Mouse (Mus musculus): ENCODE data around the gene Zfp575. TPM values are rescaled to one million over a fixed set of nuclear protein-coding genes. Genes with fewer than 3 reads are reported as not detected.
"Not testable (repeated sequence)": the region's sequence is repeated elsewhere in the genome, so short reads cannot be mapped to it uniquely, and the experiment has no call there.

Gene Zfp575
- polyA plus RNA-seq, 1 experiment: not detected

DNA sequence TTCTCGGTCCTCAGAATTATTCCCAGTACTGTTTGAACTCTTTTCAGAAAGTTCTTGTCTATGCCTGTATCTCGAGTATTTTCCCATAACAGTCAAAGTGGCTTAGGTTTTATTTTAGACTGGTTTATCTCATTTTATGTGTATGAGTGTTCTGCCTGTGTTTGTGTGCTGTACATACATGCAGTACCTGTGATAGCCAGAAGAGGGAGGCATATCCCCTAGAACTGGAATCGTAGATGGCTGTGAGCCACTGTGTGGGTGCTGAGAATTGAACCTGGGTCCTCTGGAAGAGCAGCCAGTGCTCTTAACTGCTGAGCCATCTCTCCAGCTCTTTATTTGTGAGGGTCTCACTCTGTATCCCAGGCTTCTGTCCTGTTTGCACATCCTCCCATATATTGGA lies 33.8 kb upstream of the Zfp575 start:
- Histone ChIP-seq H3K4me3 (replicated peaks; ENCODE audit: control insufficient read depth, low read depth, low read length) (no peak overlapping the region), H3K4me1 (ENCODE audit: control insufficient read depth, insufficient read depth, low read length) (peaks cover 5% of the 10 kb centered on the region; the same call in 1 of the 2 replicates), H3K27ac (ENCODE audit: control insufficient read depth, insufficient read depth, low read depth, low read length, poor library complexity) (no peak overlapping the region)
- no peak for TF ChIP-seq CTCF (IDR thresholded peaks at IDR 0.05; ENCODE audit: control insufficient read depth, insufficient read depth, low read length)
- no peak for TF ChIP-seq POLR2A (IDR thresholded peaks at IDR 0.05; ENCODE audit: borderline replicate concordance, control insufficient read depth, low read depth, low read length)
- WGBS: 77% methylated on average over 3 of the region's 3 CpGs

DNA sequence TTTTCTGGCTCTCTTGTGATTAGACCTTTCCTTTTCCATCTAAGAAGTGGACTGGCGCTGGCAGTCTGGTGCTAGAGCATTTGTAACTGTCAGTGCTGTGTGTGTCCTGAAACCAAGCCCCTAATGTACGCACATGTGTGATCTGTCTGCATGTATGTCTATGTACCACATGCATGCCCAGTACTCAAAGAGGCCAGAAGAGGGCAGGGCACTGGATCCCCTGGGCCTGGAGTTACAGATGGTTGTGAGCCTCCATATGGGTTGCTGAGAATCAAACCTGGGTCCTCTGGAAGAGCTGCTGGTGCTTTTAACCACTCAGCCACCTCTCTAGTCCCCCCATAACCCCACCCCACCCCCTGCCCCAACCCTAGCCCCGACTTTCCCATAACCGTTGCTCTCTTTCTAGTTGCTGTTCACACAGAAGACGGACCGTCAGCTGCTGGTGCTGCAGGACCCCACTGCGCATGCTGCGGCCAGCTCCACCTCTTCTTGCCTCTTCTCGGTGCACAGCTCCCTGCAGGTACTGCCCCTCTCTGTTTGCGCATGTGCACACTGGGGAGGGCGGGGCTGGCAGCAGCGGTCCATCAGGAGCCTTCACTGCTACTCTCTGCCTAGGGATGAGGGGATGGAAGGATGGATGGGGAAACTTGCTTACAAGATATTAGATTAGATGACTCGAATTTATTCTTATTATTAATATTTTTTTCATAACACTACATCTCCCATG lies 32.4 kb upstream of the Zfp575 start:
- WGBS: 90% methylated on average over 13 of the region's 13 CpGs
- Histone ChIP-seq H3K4me1 (ENCODE audit: control insufficient read depth, insufficient read depth, low read length) (peaks cover 6% of the 10 kb centered on the region; the same call in 1 of the 2 replicates), H3K27ac (ENCODE audit: control insufficient read depth, insufficient read depth, low read depth, low read length, poor library complexity) (no peak overlapping the region), H3K4me3 (replicated peaks; ENCODE audit: control insufficient read depth, low read depth, low read length) (no peak overlapping the region)
- no peak for TF ChIP-seq POLR2A (IDR thresholded peaks at IDR 0.05; ENCODE audit: borderline replicate concordance, control insufficient read depth, low read depth, low read length)
- TF ChIP-seq CTCF (IDR thresholded peaks at IDR 0.05; ENCODE audit: control insufficient read depth, insufficient read depth, low read length): no peak

DNA sequence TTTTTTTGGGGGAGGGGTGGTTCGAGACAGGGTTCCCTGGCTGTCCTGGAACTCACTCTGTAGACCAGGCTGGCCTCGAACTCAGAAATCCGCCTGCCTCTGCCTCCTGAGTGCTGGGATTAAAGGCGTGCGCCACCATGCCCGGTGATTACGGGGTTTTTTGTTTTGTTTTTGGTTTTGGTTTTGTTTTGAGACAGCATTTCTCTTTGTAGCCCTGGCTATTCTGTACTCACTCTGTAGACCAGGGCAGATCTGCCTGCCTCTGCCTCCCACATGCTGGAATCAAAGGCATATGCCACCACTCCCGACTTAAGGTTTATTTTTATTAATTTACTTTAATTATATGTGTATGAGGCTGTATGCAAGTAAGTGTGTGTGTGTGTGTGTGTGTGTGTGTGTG lies 30.9 kb upstream of the Zfp575 start:
- H3K27ac ChIP-seq (ENCODE audit: control insufficient read depth, insufficient read depth, low read depth, low read length, poor library complexity); H3K4me3 ChIP-seq (replicated peaks; ENCODE audit: control insufficient read depth, low read depth, low read length); H3K4me1 ChIP-seq (ENCODE audit: control insufficient read depth, insufficient read depth, low read length): not testable (repeated sequence)
- 74% methylated on average over 8 of the region's 8 CpGs for WGBS

DNA sequence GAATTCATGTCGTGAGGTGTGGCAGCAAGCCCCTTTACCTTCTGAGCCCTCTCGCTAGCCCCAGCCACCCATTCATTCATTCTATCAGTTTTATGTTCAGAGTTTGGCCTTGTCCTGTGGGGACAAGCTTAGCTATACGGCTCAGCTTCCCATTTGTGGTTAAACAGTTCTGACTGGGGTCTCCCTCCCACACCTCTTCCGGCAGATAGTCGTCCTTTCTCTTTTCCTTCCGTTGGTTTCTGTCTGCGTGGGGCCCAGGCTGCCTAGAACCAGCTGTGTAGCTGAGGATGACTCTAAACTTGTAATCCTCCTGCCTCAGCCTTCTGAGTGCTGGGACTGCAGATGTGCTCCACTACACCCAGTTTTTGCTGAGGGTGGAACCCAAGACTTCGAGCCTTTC lies 30.3 kb upstream of the Zfp575 start:
- WGBS: 13% methylated on average over 8 of the region's 8 CpGs
- Histone ChIP-seq H3K4me3 (replicated peaks; ENCODE audit: control insufficient read depth, low read depth, low read length) (no peak overlapping the region), H3K27ac (ENCODE audit: control insufficient read depth, insufficient read depth, low read depth, low read length, poor library complexity) (no peak overlapping the region), H3K4me1 (ENCODE audit: control insufficient read depth, insufficient read depth, low read length) (peaks cover 6% of the 10 kb centered on the region; the same call in 1 of the 2 replicates)
- no peak for TF ChIP-seq POLR2A (IDR thresholded peaks at IDR 0.05; ENCODE audit: borderline replicate concordance, control insufficient read depth, low read depth, low read length)
- no peak for TF ChIP-seq CTCF (IDR thresholded peaks at IDR 0.05; ENCODE audit: control insufficient read depth, insufficient read depth, low read length)

DNA sequence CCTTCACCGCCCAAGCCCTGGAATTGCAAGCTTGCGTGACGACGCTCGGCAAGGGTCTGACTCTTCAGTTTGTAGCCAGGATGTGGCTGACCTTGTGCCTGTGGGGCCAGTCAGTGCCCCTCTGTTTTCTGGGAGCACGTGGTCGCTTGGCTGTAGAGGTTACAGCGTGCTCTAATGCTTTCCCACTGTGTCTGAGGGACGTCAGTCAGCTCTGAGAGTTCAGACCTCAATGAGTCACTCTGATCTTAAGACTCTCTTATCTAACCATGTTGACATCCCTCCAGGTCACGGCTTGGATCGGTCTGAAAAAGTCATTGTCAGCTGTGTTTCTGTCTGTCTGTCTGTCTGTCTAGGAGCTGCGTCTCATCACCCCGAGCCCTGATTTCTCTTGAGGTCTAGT lies 27.4 kb upstream of the Zfp575 start:
- Histone ChIP-seq H3K4me3 (replicated peaks; ENCODE audit: control insufficient read depth, low read depth, low read length) (no peak overlapping the region), H3K27ac (ENCODE audit: control insufficient read depth, insufficient read depth, low read depth, low read length, poor library complexity) (no peak overlapping the region), H3K4me1 (ENCODE audit: control insufficient read depth, insufficient read depth, low read length) (peaks cover 6% of the 10 kb centered on the region; the same call in 1 of the 2 replicates)
- no peak for TF ChIP-seq POLR2A (IDR thresholded peaks at IDR 0.05; ENCODE audit: borderline replicate concordance, control insufficient read depth, low read depth, low read length)
- 66% methylated on average over 13 of the region's 13 CpGs for WGBS

DNA sequence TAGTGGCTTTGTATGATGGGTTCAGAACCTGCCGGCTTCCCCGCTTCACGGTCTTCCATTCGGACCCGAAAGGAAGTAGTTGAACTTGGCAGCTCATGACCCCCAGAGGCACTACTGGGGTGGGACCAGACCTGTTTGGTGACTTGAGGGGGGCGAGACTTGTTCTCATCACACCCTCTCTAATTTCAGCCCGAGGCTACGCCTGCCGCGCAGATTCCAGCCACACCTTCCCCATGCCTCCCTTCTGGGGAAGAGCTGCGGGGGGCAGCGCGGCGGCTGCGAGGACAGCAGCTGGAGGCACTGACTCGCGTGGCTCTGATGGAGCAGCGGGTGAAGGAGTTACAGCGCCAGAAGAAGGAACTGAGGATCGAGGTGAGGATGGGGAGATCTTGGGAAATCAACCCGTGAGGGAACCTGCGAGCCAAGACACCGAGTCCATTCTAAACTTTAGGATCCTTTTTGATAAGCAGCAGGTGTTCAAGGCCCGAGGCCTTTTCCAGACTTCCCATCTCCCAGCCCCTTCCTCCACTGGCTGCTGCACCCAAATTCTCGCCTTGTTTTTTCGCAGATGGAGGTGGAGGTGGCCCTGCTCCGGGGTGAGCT lies 25.0 kb upstream of the Zfp575 start:
- WGBS: 25% methylated on average over 27 of the region's 27 CpGs
- no peak for TF ChIP-seq CTCF (IDR thresholded peaks at IDR 0.05; ENCODE audit: control insufficient read depth, insufficient read depth, low read length)
- no peak for TF ChIP-seq POLR2A (IDR thresholded peaks at IDR 0.05; ENCODE audit: borderline replicate concordance, control insufficient read depth, low read depth, low read length)
- H3K27ac ChIP-seq (ENCODE audit: control insufficient read depth, insufficient read depth, low read depth, low read length, poor library complexity): no peak overlapping the region; the same call in 1 of the 2 replicates
- H3K4me3 ChIP-seq (replicated peaks; ENCODE audit: control insufficient read depth, low read depth, low read length): peak overlapping the region; percentile 30
- H3K4me1 ChIP-seq (ENCODE audit: control insufficient read depth, insufficient read depth, low read length): peaks cover 6% of the 10 kb centered on the region; the same call in 1 of the 2 replicates

DNA sequence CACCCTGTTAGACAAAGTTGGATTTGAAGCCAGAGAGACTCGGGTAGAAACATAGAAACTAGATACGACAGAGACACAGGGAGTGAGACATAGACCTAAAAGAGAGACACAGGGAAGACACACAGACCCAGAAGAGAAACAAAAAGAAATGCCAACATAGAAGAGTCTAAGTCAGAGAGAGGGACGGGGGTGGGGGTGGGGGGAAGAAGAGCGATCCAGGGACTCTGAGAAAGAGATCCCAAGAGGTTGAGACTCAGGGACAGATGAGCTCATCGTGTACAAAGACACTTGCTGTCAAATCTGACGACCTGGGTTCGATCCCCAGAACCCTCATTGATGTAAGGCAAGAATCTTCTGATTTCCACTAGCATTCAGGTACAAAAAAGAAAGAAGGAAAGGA lies 24.3 kb upstream of the Zfp575 start:
- WGBS: 13% methylated on average over 7 of the region's 7 CpGs
- H3K4me1 ChIP-seq (ENCODE audit: control insufficient read depth, insufficient read depth, low read length): peaks cover 3% of the 10 kb centered on the region; the same call in 1 of the 2 replicates
- H3K4me3 ChIP-seq (replicated peaks; ENCODE audit: control insufficient read depth, low read depth, low read length): peak overlapping the region; percentile 92
- H3K27ac ChIP-seq (ENCODE audit: control insufficient read depth, insufficient read depth, low read depth, low read length, poor library complexity): no peak overlapping the region
- no peak for TF ChIP-seq CTCF (IDR thresholded peaks at IDR 0.05; ENCODE audit: control insufficient read depth, insufficient read depth, low read length)
- TF ChIP-seq POLR2A (IDR thresholded peaks at IDR 0.05; ENCODE audit: borderline replicate concordance, control insufficient read depth, low read depth, low read length): no peak

DNA sequence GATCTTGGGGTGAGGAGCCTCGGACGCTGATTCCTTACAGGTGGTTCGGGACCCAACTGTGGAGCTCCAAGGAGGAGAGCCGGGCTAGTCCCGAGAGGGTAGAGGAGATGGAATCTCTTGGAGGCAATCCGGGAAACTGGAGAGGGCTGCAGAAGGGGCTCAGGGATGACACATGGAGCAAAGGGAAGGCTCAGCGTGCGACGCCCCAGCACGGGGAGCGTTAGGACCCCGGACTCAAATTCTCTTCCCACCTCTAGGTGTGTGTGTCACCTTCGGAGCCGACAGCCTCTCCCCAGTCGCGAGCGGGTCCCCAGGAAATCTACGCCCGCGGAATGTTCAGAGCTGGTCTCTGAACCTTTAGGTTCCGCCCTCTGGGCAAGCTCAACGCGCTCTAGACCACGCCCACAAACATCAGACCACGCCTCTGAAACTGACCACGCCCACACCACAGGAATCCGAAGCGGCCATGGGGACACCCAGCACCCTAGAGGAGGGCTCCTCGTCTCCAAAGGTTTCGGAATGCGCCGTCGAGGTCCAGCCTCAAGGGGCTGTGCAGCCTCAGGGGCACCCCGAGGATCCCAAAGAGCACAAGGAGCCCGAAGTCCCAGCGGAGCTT lies 23.5 kb upstream of the Zfp575 start:
- WGBS: under 1% methylated on average over 36 of the region's 36 CpGs
- H3K4me1 ChIP-seq (ENCODE audit: control insufficient read depth, insufficient read depth, low read length): peaks cover 2% of the 10 kb centered on the region; the same call in 1 of the 2 replicates

More for the DNA sequence above, 23.5 kb upstream of the Zfp575 start:
- TF ChIP-seq CTCF (IDR thresholded peaks at IDR 0.05; ENCODE audit: control insufficient read depth, insufficient read depth, low read length) (no peak), POLR2A (IDR thresholded peaks at IDR 0.05; ENCODE audit: borderline replicate concordance, control insufficient read depth, low read depth, low read length) (peak; percentile 54; the same call in 1 of the 2 replicates)
- peak overlapping the region; percentile 66 for H3K27ac ChIP-seq (ENCODE audit: control insufficient read depth, insufficient read depth, low read depth, low read length, poor library complexity)
- peak overlapping the region; percentile 92 for H3K4me3 ChIP-seq (replicated peaks; ENCODE audit: control insufficient read depth, low read depth, low read length)
